Mouse (Mus musculus) liver, embryonic 14.5 days (tissue): Measurements from ENCODE around the gene Olfr1289. TPM values are rescaled to one million over a fixed set of nuclear protein-coding genes. Genes with fewer than 3 reads are reported as not detected.

Experiments
- ATAC-seq: fragments of 200-750 bp; cut with Nextera tagmentation; 2 replicates; pipeline ENCODE4 v1.8.0; 2017; ENCODE audit warnings: moderate number of reproducible peaks, mild to moderate bottlenecking, moderate library complexity; ENCODE audit not compliant: insufficient read depth
- DNase-seq, 3 experiments: peaks; one replicate each; pipeline ENCODE4 v3.0.0-alpha.2; 2012 to 2013; ENCODE audit warnings: low read depth in 3 of 3, low spot score in 3 of 3
- H3K27ac ChIP-seq: fragments of 300-500 bp; sonication (generic); 2 replicates; pipeline ENCODE4 v1.5.1; 2014; ENCODE audit warnings: moderate library complexity, mild to moderate bottlenecking, control low read depth, inconsistent platforms
- H3K27me3 ChIP-seq: fragments of 300-500 bp; sonication (generic); 2 replicates; pipeline ENCODE4 v1.6.1; 2014; ENCODE audit warnings: mild to moderate bottlenecking, low read length, moderate library complexity; ENCODE audit not compliant: control insufficient read depth, insufficient read depth
- H3K36me3 ChIP-seq: fragments of 300-500 bp; sonication (generic); replicated peaks from 2 replicates; pipeline ENCODE4 v1.6.1; 2014; ENCODE audit warnings: low read depth; ENCODE audit not compliant: control insufficient read depth, insufficient read depth
- H3K4me1 ChIP-seq, 2 experiments: fragments of 200-500 bp in 1 of 2; fragments of 300-500 bp in 1 of 2; sonication (generic) in 1 of 2; replicated peaks; 2 replicates each; pipeline ENCODE4 v1.6.1; 2012 to 2014; ENCODE audit warnings: antibody characterized with exemption in 1 of 2, inconsistent platforms in 1 of 2, low read length in 1 of 2; ENCODE audit not compliant: control insufficient read depth in 2 of 2, insufficient read depth in 2 of 2
- H3K4me2 ChIP-seq: fragments of 300-500 bp; sonication (generic); 2 replicates; pipeline ENCODE4 v1.6.1; 2014; ENCODE audit warnings: low read depth, mild to moderate bottlenecking, control low read depth, moderate library complexity
- H3K4me3 ChIP-seq, 2 experiments: fragments of 200-500 bp in 1 of 2; fragments of 300-500 bp in 1 of 2; sonication (generic) in 1 of 2; 2 replicates each; pipeline ENCODE4 v1.5.1; 2012 to 2014; ENCODE audit warnings: low read depth in 2 of 2, low read length in 2 of 2, mild to moderate bottlenecking in 2 of 2, control low read depth in 1 of 2, inconsistent platforms in 1 of 2, moderate library complexity in 1 of 2; ENCODE audit not compliant: insufficient read depth in 1 of 2
- H3K9ac ChIP-seq: fragments of 300-500 bp; sonication (generic); replicated peaks from 2 replicates; pipeline ENCODE4 v1.6.1; 2014; ENCODE audit warnings: mild to moderate bottlenecking, control low read depth, moderate library complexity
- H3K9me3 ChIP-seq: fragments of 300-500 bp; sonication (generic); 2 replicates; pipeline ENCODE4 v1.6.1; 2016; ENCODE audit warnings: low read length, mixed read lengths; ENCODE audit not compliant: control insufficient read depth
- CTCF ChIP-seq: IDR thresholded peaks from 2 replicates; pipeline ENCODE4 v1.5.1; 2016; ENCODE audit warnings: antibody characterized with exemption, low read depth, control low read depth
- EP300 ChIP-seq: IDR thresholded peaks from 2 replicates; pipeline ENCODE4 v1.6.1; 2016; ENCODE audit warnings: antibody characterized with exemption, low read depth
- WGBS: fragments of 180-500 bp; shearing (Covaris S2); extraction: QIAGEN DNeasy Blood & Tissue Kit; methylation state at CpG from one replicate; pipeline ENCODE4 v1.1.7; 2014; ENCODE audit not compliant: insufficient replicate concordance; 5-methylcytosine and 5-hydroxymethylcytosine counted together
- polyA plus RNA-seq, 2 experiments: library from polyadenylated mRNA; depleted of rRNA in 1 of 2; stranded (reverse) in 1 of 2; unstranded in 1 of 2; fragments of >200 nt; fragmentation: Nextera tagmentation in 1 of 2; extraction: Ambion mirVana in 1 of 2; gene quantifications; 2 replicates each; pipeline versions ENCODE4 v1.2.1 to v1.2.3; 2012 to 2014

Olfr1289 gene
- polyA plus RNA-seq, 2 experiments = not detected

- 66% methylated on average over 10 of the region's 10 CpGs for WGBS
- no peak for DNase-seq
- TF ChIP-seq EP300 = no peak
- TF ChIP-seq CTCF = no peak
Observed at GRCm38 (mm10) chr2:111517451-111517850, 36.8 kb downstream of the Olfr1289 start.

GRCm38 (mm10) chr2:111524903-111525302 lies 44.3 kb downstream of the Olfr1289 start, which contains the start of gene Olfr1293-ps:
TSS of gene Olfr1293-ps (plus strand) at chr2:111525203.
- no peaks in the 10 kb centered on the region for H3K9me3 ChIP-seq
- H3K27ac ChIP-seq = no peak within 1 kb of the TSS
- H3K36me3 ChIP-seq = no peaks in the 10 kb centered on the region
- TF ChIP-seq CTCF (no peak), EP300 (no peak)
- no peak for DNase-seq
- H3K4me1 ChIP-seq = no peaks in the 10 kb centered on the region
- no peak within 1 kb of the TSS for H3K4me3 ChIP-seq
- no peak within 1 kb of the TSS for H3K9ac ChIP-seq
- ATAC-seq = no peak
- H3K4me2 ChIP-seq = no peak within 1 kb of the TSS
- WGBS = 42% methylated on average over 1 of the region's 1 CpGs
- H3K27me3 ChIP-seq = no peaks in the 10 kb centered on the region

More at GRCm38 (mm10) chr2:111517451-111517850, 36.8 kb downstream of the Olfr1289 start:
- Histone ChIP-seq H3K4me3 (no peak overlapping the region), H3K9me3 (no peaks in the 10 kb centered on the region), H3K4me2 (no peak overlapping the region), H3K27ac (no peak overlapping the region), H3K9ac (no peak overlapping the region), H3K27me3 (no peaks in the 10 kb centered on the region), H3K36me3 (no peaks in the 10 kb centered on the region), H3K4me1 (no peaks in the 10 kb centered on the region)
- ATAC-seq = no peak

Other genes with a start within 250 kb of the Olfr1289 start
- gene Olfr1275, start 245.5 kb upstream of the Olfr1289 start, polyA plus RNA-seq (2012; rRNA removed) = not detected in 2 replicates
- not detected in 2 replicates for gene Olfr1275, start 245.5 kb upstream of the Olfr1289 start, polyA plus RNA-seq (2014; fragmentation: Nextera tagmentation; extraction: Ambion mirVana)
- gene Olfr1276, start 226.3 kb upstream of the Olfr1289 start, polyA plus RNA-seq (2012; rRNA removed) = not detected in 2 replicates
- not detected in 2 replicates for gene Olfr1276, start 226.3 kb upstream of the Olfr1289 start, polyA plus RNA-seq (2014; fragmentation: Nextera tagmentation; extraction: Ambion mirVana)
- gene Olfr1277, start 206.7 kb upstream of the Olfr1289 start, polyA plus RNA-seq (2012; rRNA removed) = not detected in 2 replicates
- gene Olfr1277, start 206.7 kb upstream of the Olfr1289 start, polyA plus RNA-seq (2014; fragmentation: Nextera tagmentation; extraction: Ambion mirVana) = not detected in 2 replicates
- not detected in 2 replicates for gene Olfr1278, start 190.7 kb upstream of the Olfr1289 start, polyA plus RNA-seq (2012; rRNA removed)
- not detected in 2 replicates for gene Olfr1278, start 190.7 kb upstream of the Olfr1289 start, polyA plus RNA-seq (2014; fragmentation: Nextera tagmentation; extraction: Ambion mirVana)
- gene Olfr1279, start 180.2 kb upstream of the Olfr1289 start, polyA plus RNA-seq (2012; rRNA removed) = not detected in 2 replicates
- gene Olfr1279, start 180.2 kb upstream of the Olfr1289 start, polyA plus RNA-seq (2014; fragmentation: Nextera tagmentation; extraction: Ambion mirVana) = not detected in 2 replicates
- gene Olfr1280, start 166.8 kb upstream of the Olfr1289 start, polyA plus RNA-seq (2012; rRNA removed) = not detected in 2 replicates
- not detected in 2 replicates for gene Olfr1280, start 166.8 kb upstream of the Olfr1289 start, polyA plus RNA-seq (2014; fragmentation: Nextera tagmentation; extraction: Ambion mirVana)
- gene Olfr1281, start 154.3 kb upstream of the Olfr1289 start, polyA plus RNA-seq (2012; rRNA removed) = not detected in 2 replicates
- not detected in 2 replicates for gene Olfr1281, start 154.3 kb upstream of the Olfr1289 start, polyA plus RNA-seq (2014; fragmentation: Nextera tagmentation; extraction: Ambion mirVana)
- not detected in 2 replicates for gene Olfr1282, start 144.7 kb upstream of the Olfr1289 start, polyA plus RNA-seq (2012; rRNA removed)
- not detected in 2 replicates for gene Olfr1282, start 144.7 kb upstream of the Olfr1289 start, polyA plus RNA-seq (2014; fragmentation: Nextera tagmentation; extraction: Ambion mirVana)
- gene Olfr1283, start 114.0 kb upstream of the Olfr1289 start, polyA plus RNA-seq (2012; rRNA removed) = not detected in 2 replicates
- not detected in 2 replicates for gene Olfr1283, start 114.0 kb upstream of the Olfr1289 start, polyA plus RNA-seq (2014; fragmentation: Nextera tagmentation; extraction: Ambion mirVana)
- gene Olfr1284, start 105.3 kb upstream of the Olfr1289 start, polyA plus RNA-seq (2012; rRNA removed) = not detected in 2 replicates
- gene Olfr1284, start 105.3 kb upstream of the Olfr1289 start, polyA plus RNA-seq (2014; fragmentation: Nextera tagmentation; extraction: Ambion mirVana) = not detected in 2 replicates
- not detected in 2 replicates for gene Olfr1286, start 57.7 kb upstream of the Olfr1289 start, polyA plus RNA-seq (2012; rRNA removed)
- not detected in 2 replicates for gene Olfr1286, start 57.7 kb upstream of the Olfr1289 start, polyA plus RNA-seq (2014; fragmentation: Nextera tagmentation; extraction: Ambion mirVana)
- not detected in 2 replicates for gene Olfr1287, start 31.7 kb upstream of the Olfr1289 start, polyA plus RNA-seq (2012; rRNA removed)
- not detected in 2 replicates for gene Olfr1287, start 31.7 kb upstream of the Olfr1289 start, polyA plus RNA-seq (2014; fragmentation: Nextera tagmentation; extraction: Ambion mirVana)
- not detected in 2 replicates for gene Olfr1288, start 6.7 kb upstream of the Olfr1289 start, polyA plus RNA-seq (2012; rRNA removed)
- not detected in 2 replicates for gene Olfr1288, start 6.7 kb upstream of the Olfr1289 start, polyA plus RNA-seq (2014; fragmentation: Nextera tagmentation; extraction: Ambion mirVana)
- not detected in 2 replicates for gene Olfr1290, start 13.0 kb downstream of the Olfr1289 start, polyA plus RNA-seq (2012; rRNA removed)
- not detected in 2 replicates for gene Olfr1290, start 13.0 kb downstream of the Olfr1289 start, polyA plus RNA-seq (2014; fragmentation: Nextera tagmentation; extraction: Ambion mirVana)
- not detected in 2 replicates for gene Olfr1291-ps1, start 16.4 kb downstream of the Olfr1289 start, polyA plus RNA-seq (2012; rRNA removed)
- gene Olfr1291-ps1, start 16.4 kb downstream of the Olfr1289 start, polyA plus RNA-seq (2014; fragmentation: Nextera tagmentation; extraction: Ambion mirVana) = not detected in 2 replicates
- gene Olfr1293-ps, start 44.4 kb downstream of the Olfr1289 start, polyA plus RNA-seq (2012; rRNA removed) = not detected in 2 replicates
- gene Olfr1293-ps, start 44.4 kb downstream of the Olfr1289 start, polyA plus RNA-seq (2014; fragmentation: Nextera tagmentation; extraction: Ambion mirVana) = not detected in 2 replicates
- gene Olfr1294, start 59.5 kb downstream of the Olfr1289 start, polyA plus RNA-seq (2012; rRNA removed) = not detected in 2 replicates
- gene Olfr1294, start 59.5 kb downstream of the Olfr1289 start, polyA plus RNA-seq (2014; fragmentation: Nextera tagmentation; extraction: Ambion mirVana) = not detected in 2 replicates
- not detected in 2 replicates for gene Olfr1295, start 88.9 kb downstream of the Olfr1289 start, polyA plus RNA-seq (2012; rRNA removed)
- not detected in 2 replicates for gene Olfr1295, start 88.9 kb downstream of the Olfr1289 start, polyA plus RNA-seq (2014; fragmentation: Nextera tagmentation; extraction: Ambion mirVana)
- not detected in 2 replicates for gene Olfr1297, start 145.7 kb downstream of the Olfr1289 start, polyA plus RNA-seq (2012; rRNA removed)
- gene Olfr1297, start 145.7 kb downstream of the Olfr1289 start, polyA plus RNA-seq (2014; fragmentation: Nextera tagmentation; extraction: Ambion mirVana) = not detected in 2 replicates
- not detected in 2 replicates for gene Olfr1298, start 168.4 kb downstream of the Olfr1289 start, polyA plus RNA-seq (2012; rRNA removed)
- gene Olfr1298, start 168.4 kb downstream of the Olfr1289 start, polyA plus RNA-seq (2014; fragmentation: Nextera tagmentation; extraction: Ambion mirVana) = not detected in 2 replicates
- gene Olfr1299, start 180.6 kb downstream of the Olfr1289 start, polyA plus RNA-seq (2012; rRNA removed) = not detected in 2 replicates
- not detected in 2 replicates for gene Olfr1299, start 180.6 kb downstream of the Olfr1289 start, polyA plus RNA-seq (2014; fragmentation: Nextera tagmentation; extraction: Ambion mirVana)